Mouse (Mus musculus): ENCODE results near the gene Calb2. TPM values are rescaled to one million over a fixed set of nuclear protein-coding genes. Genes with fewer than 3 reads are reported as not detected.

Gene Calb2
- polyA plus RNA-seq (2014; fragmentation: Illumina TruSeq; extraction: RNeasy Lipid Tissue Mini Kit (QIAGEN cat#74804); ENCODE audit: low read depth, low replicate concordance): 0.20 TPM

DNA sequence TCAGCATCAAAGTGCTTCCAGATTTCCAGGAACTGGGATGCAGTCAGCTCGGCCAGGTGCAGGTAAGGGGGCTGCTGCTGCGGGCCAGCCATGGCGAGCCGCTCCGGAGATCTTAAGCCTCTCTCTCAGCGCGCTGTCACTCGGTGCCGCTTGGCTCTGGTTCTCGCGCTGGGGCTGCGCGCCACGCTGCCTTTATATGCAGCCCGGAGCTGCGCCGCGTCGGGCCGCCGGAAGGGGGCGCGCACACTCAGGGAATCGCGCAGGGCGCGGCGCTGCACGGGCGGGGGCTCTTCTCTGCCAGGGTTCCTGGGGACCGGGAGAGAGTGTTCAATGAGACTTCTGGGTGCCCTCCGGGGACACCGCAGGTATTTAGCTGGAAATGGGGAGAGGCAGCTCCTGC lies at the start of gene Calb2:
Gene Calb2 (minus strand): TSS at position 165 of the 400 bp plus-strand sequence.

DNA sequence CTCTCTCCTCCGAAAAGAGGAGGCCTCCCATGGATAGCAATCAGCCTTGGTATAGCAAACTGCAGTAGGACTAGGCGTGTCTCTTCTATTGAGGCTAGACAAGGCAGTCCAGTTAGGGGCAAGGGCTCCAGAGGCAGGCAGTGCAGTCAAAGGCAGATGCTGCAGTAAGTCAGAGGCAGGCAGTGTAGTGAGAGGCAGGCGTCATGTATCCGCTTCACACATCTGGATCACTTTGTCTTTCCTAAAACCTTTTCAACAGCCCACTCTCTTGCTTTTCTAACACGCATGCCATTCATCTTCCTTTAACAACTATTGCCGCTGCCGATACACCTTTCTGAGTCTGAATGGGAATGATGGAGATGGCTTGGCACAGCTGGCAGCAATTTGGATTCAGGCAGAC lies 47.4 kb upstream of the Calb2 start, which contains the start of gene Cmtr2:
Gene Cmtr2 (plus strand): TSS at position 301 of the 400 bp plus-strand sequence.

DNA sequence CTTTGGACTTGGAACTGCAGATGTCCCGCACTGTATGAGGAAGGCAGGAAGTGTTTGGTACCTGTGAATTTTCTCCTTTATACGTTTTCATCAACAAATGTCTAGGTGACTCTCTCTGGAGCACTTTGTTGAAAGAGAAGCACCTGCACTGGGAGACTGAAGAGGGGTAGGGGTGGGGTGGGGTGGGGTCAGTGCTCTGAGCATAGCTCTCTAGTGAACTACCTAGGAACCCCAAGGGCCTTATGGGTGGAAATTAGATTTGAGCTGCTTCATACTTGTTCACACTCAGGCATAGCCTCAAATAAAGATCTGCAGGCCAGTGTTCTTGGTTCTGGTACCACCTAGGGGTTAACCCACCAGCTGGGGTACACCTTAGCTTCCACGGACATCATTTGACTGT lies 65.4 kb downstream of the Calb2 start, which contains the start of gene Gm17720:
Gene Gm17720 (minus strand): TSS at position 101 of the 400 bp plus-strand sequence.

DNA sequence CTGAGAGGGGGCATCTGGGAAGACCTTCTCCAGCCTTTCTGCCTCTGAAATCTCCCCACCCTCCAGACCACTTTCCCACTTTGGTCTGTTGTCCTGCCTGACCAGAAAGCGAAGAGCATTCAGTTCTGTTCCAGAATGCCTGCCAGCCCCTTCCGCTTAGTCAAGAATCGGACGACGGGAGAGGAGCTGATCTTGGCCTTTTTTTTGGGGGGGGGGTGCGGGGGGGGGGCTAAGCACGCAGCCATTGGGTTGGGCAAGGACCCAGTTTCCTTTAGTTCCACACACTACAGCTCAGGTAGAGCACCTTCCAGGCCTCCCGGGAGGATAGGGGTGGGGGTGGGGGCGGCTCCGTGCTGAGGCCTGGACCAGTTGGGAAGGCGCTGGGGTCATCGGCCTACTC lies 67.1 kb downstream of the Calb2 start, which contains the start of gene Gm21964:
Gene Gm21964 (plus strand): TSS at position 301 of the 400 bp plus-strand sequence.

Other genes with a start within 250 kb of the Calb2 start
- gene Marveld3, start 206.0 kb downstream of the Calb2 start, polyA plus RNA-seq (2014; fragmentation: Illumina TruSeq; extraction: RNeasy Lipid Tissue Mini Kit (QIAGEN cat#74804); ENCODE audit: low read depth, low replicate concordance): 1.4 TPM
- 0.11 TPM for gene Tat, start 177.8 kb downstream of the Calb2 start, polyA plus RNA-seq (2014; fragmentation: Illumina TruSeq; extraction: RNeasy Lipid Tissue Mini Kit (QIAGEN cat#74804); ENCODE audit: low read depth, low replicate concordance)
- gene Chst4, start 128.5 kb downstream of the Calb2 start, polyA plus RNA-seq (2014; fragmentation: Illumina TruSeq; extraction: RNeasy Lipid Tissue Mini Kit (QIAGEN cat#74804); ENCODE audit: low read depth, low replicate concordance): not detected
- 20.3 TPM for gene Zfp612, start 88.5 kb downstream of the Calb2 start, polyA plus RNA-seq (2014; fragmentation: Illumina TruSeq; extraction: RNeasy Lipid Tissue Mini Kit (QIAGEN cat#74804); ENCODE audit: low read depth, low replicate concordance)
- gene Gm21964, start 67.0 kb downstream of the Calb2 start, polyA plus RNA-seq (2014; fragmentation: Illumina TruSeq; extraction: RNeasy Lipid Tissue Mini Kit (QIAGEN cat#74804); ENCODE audit: low read depth, low replicate concordance): 0.31 TPM
- not detected for gene Gm17720, start 65.5 kb downstream of the Calb2 start, polyA plus RNA-seq (2014; fragmentation: Illumina TruSeq; extraction: RNeasy Lipid Tissue Mini Kit (QIAGEN cat#74804); ENCODE audit: low read depth, low replicate concordance)
- 1.9 TPM for gene Cmtr2, start 47.5 kb upstream of the Calb2 start, polyA plus RNA-seq (2014; fragmentation: Illumina TruSeq; extraction: RNeasy Lipid Tissue Mini Kit (QIAGEN cat#74804); ENCODE audit: low read depth, low replicate concordance)
- gene Hydin, start 98.8 kb upstream of the Calb2 start, polyA plus RNA-seq (2014; fragmentation: Illumina TruSeq; extraction: RNeasy Lipid Tissue Mini Kit (QIAGEN cat#74804); ENCODE audit: low read depth, low replicate concordance): 53.0 TPM

Measured in testis, adult 10 weeks (tissue).